ENCODE assay signal across 20 mouse cellular contexts in the genomic region with DNA sequence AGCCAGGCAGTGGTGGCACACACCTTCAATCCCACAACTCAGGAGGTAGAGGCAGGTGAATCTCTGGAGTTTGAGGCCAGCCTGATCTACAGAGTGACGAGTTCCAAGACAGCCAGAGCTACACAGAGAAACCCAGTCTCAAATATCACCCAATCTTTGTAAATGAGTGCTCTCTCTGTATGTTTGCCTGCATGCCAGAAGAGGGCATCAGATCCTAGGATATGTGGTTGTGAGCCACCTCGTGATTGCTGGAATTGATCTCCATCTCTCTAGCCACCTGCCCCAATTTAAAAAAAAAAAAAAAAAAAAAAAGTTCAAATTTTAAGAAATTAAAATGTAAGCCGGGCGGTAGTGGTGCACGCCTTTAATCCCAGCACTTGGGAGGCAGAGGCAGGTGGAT. TPM values are rescaled to one million over a fixed set of nuclear protein-coding genes. Genes with fewer than 3 reads are reported as not detected.
DNase-seq lines count a peak whose midpoint lies in the region; ATAC-seq and TF ChIP-seq lines count a peak whose summit lies in the region.
"Had no signal": no experiment of that assay in that cellular context is flagged by ENCODE, and none has a peak within 500 bp of the region (broad histone marks: within the 10 kb centered on the region; RNA-seq: fewer than 3 reads in every experiment).

No protein-coding gene starts in this region.

- no peak overlapping the region for H3K4me3 ChIP-seq in kidney, adult 2 months (ENCODE audit: insufficient read depth, low read depth, low read length)
- H3K4me3 ChIP-seq in midbrain, embryonic 14.5 days (replicated peaks; ENCODE audit: low read depth, low read length), result no peak overlapping the region
- no peak overlapping the region for H3K4me3 ChIP-seq in midbrain, embryonic 10.5 days
- H3K4me3 ChIP-seq: embryonic facial prominence, embryonic 15.5 days; hindbrain, embryonic 10.5 days; limb, embryonic 15.5 days; midbrain, embryonic 13.5 days had no signal

- H3K36me3 ChIP-seq in kidney, adult 2 months (ENCODE audit: control insufficient read depth, insufficient read depth, low read length), result peaks cover 14% of the 10 kb centered on the region
- H3K36me3 ChIP-seq in midbrain, embryonic 14.5 days (ENCODE audit: control insufficient read depth, insufficient read depth, low read length), result peaks cover 89% of the 10 kb centered on the region
- H3K36me3 ChIP-seq in midbrain, embryonic 10.5 days, result peaks cover 99% of the 10 kb centered on the region

- H3K9ac ChIP-seq in midbrain, embryonic 14.5 days (replicated peaks; ENCODE audit: low read length), result no peak overlapping the region
- H3K9ac ChIP-seq: embryonic facial prominence, embryonic 15.5 days; limb, embryonic 15.5 days; midbrain, embryonic 13.5 days had no signal

- no peaks in the 10 kb centered on the region for H3K27me3 ChIP-seq in kidney, adult 2 months (replicated peaks; ENCODE audit: control insufficient read depth, insufficient read depth, low read length)
- no peaks in the 10 kb centered on the region for H3K27me3 ChIP-seq in midbrain, embryonic 14.5 days (ENCODE audit: control insufficient read depth, insufficient read depth, low read length)
- H3K27me3 ChIP-seq in midbrain, embryonic 10.5 days (ENCODE audit: low read depth, poor library complexity, severe bottlenecking), result no peaks in the 10 kb centered on the region
- H3K27me3 ChIP-seq: embryonic facial prominence, embryonic 15.5 days; limb, embryonic 15.5 days; midbrain, embryonic 13.5 days had no signal

- DNase-seq in embryo, embryonic 10 days (ENCODE audit: low spot score), result peak; percentile 28
- DNase-seq in embryo, embryonic 9.5 days (ENCODE audit: extremely low spot score), result no peak
- DNase-seq in kidney, adult 2 months, result no peak
- DNase-seq in kidney, adult 18-20 months, result no peak
- DNase-seq in midbrain, embryonic 14.5 days, result peak; percentile 22
- DNase-seq in midbrain, embryonic 10.5 days (ENCODE audit: low spot score), result no peak
- peak; percentile 22 for DNase-seq in retina, postnatal 1 day
- no peak for DNase-seq in adrenal gland, postnatal 10 days
- DNase-seq: adrenal gland, adult 8-10 months; cerebellum, adult 8-10 months; kidney, postnatal 10 days; layer of hippocampus, adult 9-11 months; lung, adult 2 months; spleen, adult 18-20 months; thymus, adult 2 months had no signal

- H3K4me2 ChIP-seq in midbrain, embryonic 14.5 days (ENCODE audit: low read length), result no peak overlapping the region
- H3K4me2 ChIP-seq: embryonic facial prominence, embryonic 15.5 days; limb, embryonic 15.5 days; midbrain, embryonic 13.5 days had no signal

- no peaks in the 10 kb centered on the region for H3K9me3 ChIP-seq in midbrain, embryonic 14.5 days (ENCODE audit: control insufficient read depth, low read length)
- no peaks in the 10 kb centered on the region for H3K9me3 ChIP-seq in midbrain, embryonic 10.5 days (replicated peaks)
- H3K9me3 ChIP-seq: embryonic facial prominence, embryonic 15.5 days; hindbrain, embryonic 10.5 days; limb, embryonic 15.5 days; midbrain, embryonic 13.5 days had no signal

- no peak for TF ChIP-seq POLR2A in kidney, adult 2 months (IDR thresholded peaks at IDR 0.05; ENCODE audit: low read depth, low read length)

- no peaks in the 10 kb centered on the region for H3K4me1 ChIP-seq in kidney, adult 2 months (ENCODE audit: control insufficient read depth, insufficient read depth, low read length)
- H3K4me1 ChIP-seq in midbrain, embryonic 14.5 days (ENCODE audit: control insufficient read depth, insufficient read depth, low read length), result no peaks in the 10 kb centered on the region
- no peaks in the 10 kb centered on the region for H3K4me1 ChIP-seq in midbrain, embryonic 10.5 days
- H3K4me1 ChIP-seq: embryonic facial prominence, embryonic 15.5 days; hindbrain, embryonic 10.5 days; limb, embryonic 15.5 days; midbrain, embryonic 13.5 days had no signal

- H3K27ac ChIP-seq in kidney, adult 2 months (ENCODE audit: insufficient read depth, low read depth, low read length), result no peak overlapping the region
- H3K27ac ChIP-seq in midbrain, embryonic 14.5 days (replicated peaks; ENCODE audit: low read depth, low read length), result no peak overlapping the region
- no peak overlapping the region for H3K27ac ChIP-seq in midbrain, embryonic 10.5 days (replicated peaks)
- H3K27ac ChIP-seq: embryonic facial prominence, embryonic 15.5 days; hindbrain, embryonic 10.5 days; limb, embryonic 15.5 days; midbrain, embryonic 13.5 days had no signal

- ATAC-seq in midbrain, embryonic 14.5 days (ENCODE audit: low FRiP score, low TSS enrichment), result no peak
- ATAC-seq: inflammation-experienced regulatory T-cells, adult 6 months; midbrain, embryonic 13.5 days had no signal

- peak; percentile 34; the same call in 1 of the 2 replicates for TF ChIP-seq CTCF in kidney, adult 2 months (conservative IDR thresholded peaks at IDR 0.05; ENCODE audit: insufficient read depth, insufficient read length, low read depth, low read length)

- 82% methylated on average over 5 of the region's 5 CpGs for WGBS in kidney, adult 2 months
- WGBS in midbrain, embryonic 14.5 days, result 83% methylated on average over 5 of the region's 5 CpGs
- WGBS in midbrain, embryonic 10.5 days, result 85% methylated on average over 5 of the region's 5 CpGs

RNA-seq across cellular contexts. Expression of gene Kif1b, which starts 41.5 kb away (rescaled TPM):
- 31.1 and 35.8 TPM in 2 replicates for polyA plus RNA-seq in kidney, adult 2 months (2012; rRNA removed)
- 152 and 202 TPM in 2 replicates for polyA plus RNA-seq in midbrain, embryonic 14.5 days (2014; fragmentation: Nextera tagmentation; extraction: Ambion mirVana)
- 63.4 and 82.4 TPM in 2 replicates for polyA plus RNA-seq in midbrain, embryonic 10.5 days (2016; fragmentation: Nextera tagmentation; extraction: Ambion mirVana)
- 100 to 1,000 TPM; 105 to 154 TPM for total RNA-seq in adrenal gland, postnatal 10 days (2021)

Comparison
In these comparisons a context has a peak if more than half of its experiments do, and no peak if none do; other contexts are left out.
1. DNase-seq: peak in embryo, embryonic 10 days (single experiment), midbrain, embryonic 14.5 days (single experiment) and retina, postnatal 1 day (single experiment); none in embryo, embryonic 9.5 days (single experiment), kidney, adult 2 months (single experiment), kidney, adult 18-20 months (single experiment), midbrain, embryonic 10.5 days (single experiment) and adrenal gland, postnatal 10 days (single experiment).